Mouse (Mus musculus): ENCODE results near the gene Tcp11l1. TPM values are rescaled to one million over a fixed set of nuclear protein-coding genes. Genes with fewer than 3 reads are reported as not detected.
A peak's percentile ranks its signal among the peaks of the same experiment; 100 is the strongest.

The Tcp11l1 gene
- total and polyA plus RNA-seq, 3 experiments: 22.1 to 26.7 TPM; not detected in 1

DNA sequence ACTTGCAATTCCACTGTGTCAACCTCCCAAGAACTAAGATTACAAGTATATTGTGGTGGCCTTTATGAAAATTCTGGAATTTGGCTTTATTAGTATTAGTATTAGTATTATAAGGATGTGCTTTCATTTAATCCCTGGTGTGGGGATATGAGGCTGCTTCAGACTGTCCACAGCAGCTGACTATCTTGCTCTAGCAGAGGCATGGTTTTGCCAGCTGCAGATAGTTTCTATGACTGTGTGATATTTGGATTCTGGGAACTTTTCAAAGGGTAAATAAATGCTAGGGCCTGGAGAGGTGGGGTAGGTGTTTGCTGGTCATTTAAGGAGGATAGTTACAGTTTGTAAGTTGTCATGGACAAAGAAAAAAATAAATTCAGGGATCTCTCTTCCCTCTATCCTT, 40.2 kb downstream of the Tcp11l1 start:
- Histone ChIP-seq H3K4me1 (ENCODE audit: control insufficient read depth in 1 of 2, insufficient read depth in 2 of 2, low read length in 2 of 2) (peaks cover 2 to 4% of the 10 kb centered on the region in 2 experiments; a peak in 2 of 4 replicates), H3K9me3 (replicated peaks; ENCODE audit: insufficient read depth, low read length) (no peaks in the 10 kb centered on the region), H3K27me3 (ENCODE audit: control insufficient read depth in 1 of 2, insufficient read depth in 2 of 2, low read length in 2 of 2) (no peaks in the 10 kb centered on the region), H3K79me2 (ENCODE audit: control insufficient read depth, insufficient read depth, low read length, poor library complexity) (no peaks in the 10 kb centered on the region), H3K36me3 (ENCODE audit: control insufficient read depth in 1 of 2, insufficient read depth in 2 of 2, low read length in 2 of 2) (peaks cover 0 to 5% of the 10 kb centered on the region in 2 experiments; a peak in 2 of 4 replicates), H3K4me3 (ENCODE audit: control insufficient read depth in 1 of 2, insufficient read depth in 1 of 2, low read depth in 2 of 2, low read length in 2 of 2) (no peak overlapping the region), H3K27ac (ENCODE audit: control insufficient read depth, low read depth, low read length) (no peak overlapping the region), H3K9ac (ENCODE audit: control insufficient read depth, low read depth, low read length, poor library complexity, severe bottlenecking) (no peak overlapping the region)
- DNase-seq (ENCODE audit: low read depth, low spot score): no peak
- TF ChIP-seq SMC3 (IDR thresholded peaks at IDR 0.05; ENCODE audit: low read depth, low read length) (no peak), TCF12 (IDR thresholded peaks at IDR 0.05; ENCODE audit: low read depth, low read length) (no peak), ZC3H11A (IDR thresholded peaks at IDR 0.05; ENCODE audit: low read depth, low read length) (no peak), MYC (IDR thresholded peaks at IDR 0.05; ENCODE audit: low read depth, low read length) (no peak), RCOR1 (IDR thresholded peaks at IDR 0.05; ENCODE audit: low read depth, low read length) (no peak), POLR2AphosphoS2 (IDR thresholded peaks at IDR 0.05; ENCODE audit: low read length) (no peak), ZMIZ1 (IDR thresholded peaks at IDR 0.05; ENCODE audit: low read depth, low read length) (no peak), E2F4 (IDR thresholded peaks at IDR 0.05; ENCODE audit: borderline replicate concordance, low read depth, low read length) (no peak), SIN3A (IDR thresholded peaks at IDR 0.05; ENCODE audit: low read length) (no peak), KAT2A (conservative IDR thresholded peaks at IDR 0.05; ENCODE audit: low read depth, low read length) (no peak), CHD2 (IDR thresholded peaks at IDR 0.05; ENCODE audit: low read length) (no peak), ELF1 (IDR thresholded peaks at IDR 0.05; ENCODE audit: low read depth, low read length) (no peak), CTCF (IDR thresholded peaks at IDR 0.05 in 2 of 3, conservative IDR thresholded peaks at IDR 0.05 in 1 of 3; ENCODE audit: control insufficient read depth in 1 of 3, insufficient read depth in 1 of 3, low read depth in 2 of 3, low read length in 3 of 3, poor library complexity in 1 of 3, severe bottlenecking in 1 of 3) (no peak), MAZ (IDR thresholded peaks at IDR 0.05; ENCODE audit: low read depth, low read length) (no peak), ZNF384 (IDR thresholded peaks at IDR 0.05; ENCODE audit: low read depth, low read length) (no peak)

DNA sequence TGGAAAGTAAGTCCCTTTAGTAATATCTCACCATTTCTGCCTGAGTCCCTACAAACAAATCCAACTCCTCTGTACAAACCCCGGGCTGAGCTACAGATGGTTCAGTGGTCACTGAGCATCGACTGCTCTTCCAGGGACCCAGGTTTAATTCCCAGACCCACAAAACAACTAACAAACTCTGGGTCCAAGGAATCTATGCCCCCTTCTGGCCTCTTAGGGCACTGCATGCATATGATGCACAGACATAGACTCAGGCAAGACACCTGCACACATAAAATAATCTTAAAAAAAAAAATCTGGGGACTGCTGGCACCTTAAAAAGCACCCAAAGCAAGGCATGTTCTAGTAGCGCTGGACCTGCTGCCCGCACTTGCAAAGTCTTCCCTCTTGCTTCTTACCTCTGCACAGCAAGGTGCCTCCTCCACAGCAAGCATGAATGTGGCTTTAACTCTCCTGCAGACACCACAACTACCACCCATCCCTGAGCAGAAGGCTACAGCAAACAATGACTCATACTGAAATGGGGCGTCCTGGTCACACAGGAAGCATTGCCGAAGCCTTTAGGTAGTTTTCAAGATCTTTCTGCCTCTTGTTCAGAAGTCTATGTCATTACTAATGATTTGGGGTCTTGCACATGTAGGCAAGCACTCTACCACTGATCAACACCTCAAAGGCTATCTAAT, 42.7 kb downstream of the Tcp11l1 start:
- Histone ChIP-seq H3K27me3 (ENCODE audit: control insufficient read depth in 1 of 2, insufficient read depth in 2 of 2, low read length in 2 of 2) (no peaks in the 10 kb centered on the region), H3K4me1 (ENCODE audit: control insufficient read depth in 1 of 2, insufficient read depth in 2 of 2, low read length in 2 of 2) (peaks cover 2 to 4% of the 10 kb centered on the region in 2 experiments; a peak in 2 of 4 replicates), H3K9ac (ENCODE audit: control insufficient read depth, low read depth, low read length, poor library complexity, severe bottlenecking) (no peak overlapping the region), H3K27ac (ENCODE audit: control insufficient read depth, low read depth, low read length) (no peak overlapping the region), H3K9me3 (replicated peaks; ENCODE audit: insufficient read depth, low read length) (no peaks in the 10 kb centered on the region), H3K4me3 (ENCODE audit: control insufficient read depth in 1 of 2, insufficient read depth in 1 of 2, low read depth in 2 of 2, low read length in 2 of 2) (no peak overlapping the region), H3K36me3 (ENCODE audit: control insufficient read depth in 1 of 2, insufficient read depth in 2 of 2, low read length in 2 of 2) (peaks cover 3 to 5% of the 10 kb centered on the region in 2 experiments), H3K79me2 (ENCODE audit: control insufficient read depth, insufficient read depth, low read length, poor library complexity) (no peaks in the 10 kb centered on the region)
- peak; percentile 46 for DNase-seq (ENCODE audit: low read depth, low spot score)
- peak; percentile 38 to 45 (median 41); a peak in 5 of 6 replicates for TF ChIP-seq CTCF (IDR thresholded peaks at IDR 0.05 in 2 of 3, conservative IDR thresholded peaks at IDR 0.05 in 1 of 3; ENCODE audit: control insufficient read depth in 1 of 3, insufficient read depth in 1 of 3, low read depth in 2 of 3, low read length in 3 of 3, poor library complexity in 1 of 3, severe bottlenecking in 1 of 3)
- no peak for TF ChIP-seq UBTF (IDR thresholded peaks at IDR 0.05; ENCODE audit: borderline replicate concordance, insufficient read depth, low read depth, low read length)
- TF ChIP-seq TBP (IDR thresholded peaks at IDR 0.05; ENCODE audit: low read depth, low read length): no peak
- TF ChIP-seq TAL1 (IDR thresholded peaks at IDR 0.05; ENCODE audit: low read length): no peak
- no peak for TF ChIP-seq GATA1 (IDR thresholded peaks at IDR 0.05; ENCODE audit: low read depth, low read length)
- TF ChIP-seq NRF1 (IDR thresholded peaks at IDR 0.05; ENCODE audit: insufficient read depth, low read depth, low read length, poor library complexity, severe bottlenecking): no peak
- TF ChIP-seq CHD1 (IDR thresholded peaks at IDR 0.05; ENCODE audit: low read depth, low read length): no peak
- no peak for TF ChIP-seq MAX (IDR thresholded peaks at IDR 0.05; ENCODE audit: low read length)
- peak; percentile 32; the same call in 1 of the 2 replicates for TF ChIP-seq SMC3 (IDR thresholded peaks at IDR 0.05; ENCODE audit: low read depth, low read length)
- no peak for TF ChIP-seq RCOR1 (IDR thresholded peaks at IDR 0.05; ENCODE audit: low read depth, low read length)
- TF ChIP-seq RAD21 (IDR thresholded peaks at IDR 0.05; ENCODE audit: low read depth, low read length): peak; percentile 9
